Mouse (Mus musculus) heart, adult 2 months (tissue): ENCODE results near the gene Tcf19. TPM values are rescaled to one million over a fixed set of nuclear protein-coding genes. Genes with fewer than 3 reads are reported as not detected.

Experiments used
- DNase-seq, 2 experiments: peaks; one replicate each; pipeline ENCODE4 v3.0.0; 2021
- H3K27ac ChIP-seq: fragments of 200-600 bp; 2 replicates; pipeline ENCODE4 v1.8.1; 2022
- H3K27me3 ChIP-seq: fragments of 200-500 bp; 2 replicates; pipeline ENCODE4 v1.6.1; 2012; ENCODE audit warnings: mild to moderate bottlenecking, low read length, inconsistent platforms, mixed read lengths; ENCODE audit not compliant: control insufficient read depth, insufficient read depth
- H3K36me3 ChIP-seq: fragments of 200-500 bp; 2 replicates; pipeline ENCODE4 v1.6.1; 2012; ENCODE audit warnings: low read length, inconsistent platforms; ENCODE audit not compliant: control insufficient read depth, insufficient read depth
- H3K4me1 ChIP-seq: fragments of 200-500 bp; 2 replicates; pipeline ENCODE4 v1.6.1; 2011; ENCODE audit warnings: low read length; ENCODE audit not compliant: control insufficient read depth, insufficient read depth
- H3K4me3 ChIP-seq: fragments of 200-600 bp; 2 replicates; pipeline ENCODE4 v1.8.1; 2022
- H3K79me2 ChIP-seq: fragments of 200-500 bp; replicated peaks from 2 replicates; pipeline ENCODE4 v1.6.1; 2012; ENCODE audit warnings: mild to moderate bottlenecking, inconsistent platforms, low read length, moderate library complexity, mixed read lengths; ENCODE audit not compliant: control insufficient read depth, insufficient read depth
- H3K9ac ChIP-seq: fragments of 200-500 bp; 2 replicates; pipeline ENCODE4 v1.6.1; 2012; ENCODE audit warnings: low read depth, mild to moderate bottlenecking, control low read depth, inconsistent platforms, low read length, mixed read lengths
- CTCF ChIP-seq: fragments of 200-600 bp; IDR thresholded peaks from 2 replicates; pipeline ENCODE4 v1.8.1; 2022; ENCODE audit warnings: antibody characterized with exemption, mild to moderate bottlenecking, moderate library complexity
- EP300 ChIP-seq: fragments of 200-500 bp; IDR thresholded peaks from 2 replicates; pipeline ENCODE4 v1.6.1; 2011; ENCODE audit warnings: low read depth, low read length, control low read depth; ENCODE audit not compliant: insufficient read depth
- POLR2A ChIP-seq: fragments of 200-500 bp; IDR thresholded peaks from 2 replicates; pipeline ENCODE4 v1.6.1; 2011; ENCODE audit warnings: mild to moderate bottlenecking, low read depth, low read length, control low read depth; ENCODE audit not compliant: insufficient read depth
- WGBS: fragments of 180-500 bp; shearing (Covaris S2); methylation state at CpG from one replicate; pipeline ENCODE4 v1.1.7; 2018; 5-methylcytosine and 5-hydroxymethylcytosine counted together
- intact Hi-C: fragments of 180-260 bp; cut with DNase I; formaldehyde crosslinking; loops from one replicate; pipeline ENCODE4 v1.15.1; 2025
- polyA plus RNA-seq: library from polyadenylated mRNA; depleted of rRNA; stranded (reverse); fragments of >200 nt; gene quantifications from 2 replicates; pipeline ENCODE4 v1.2.3, GENCODE M21; 2012
- total RNA-seq, 2 experiments: library from RNA; stranded (reverse); gene quantifications; 2 replicates each; pipeline ENCODE4 v1.2.3; 2021

Gene Tcf19
- total and polyA plus RNA-seq, 3 experiments, result 2.0 to 3.0 (median 2.4) TPM

GRCm38 (mm10) chr17:35503849-35504248 is 12.8 kb downstream of the Tcf19 start:
- TF ChIP-seq POLR2A, result no peak
- no peak for TF ChIP-seq CTCF
- TF ChIP-seq EP300, result no peak
- intact Hi-C loops, result no loop called here
- 35% methylated on average over 5 of the region's 5 CpGs for WGBS
- no peaks in the 10 kb centered on the region for H3K4me1 ChIP-seq
- no peak overlapping the region for H3K4me3 ChIP-seq
- H3K36me3 ChIP-seq, result no peaks in the 10 kb centered on the region
- H3K9ac ChIP-seq, result no peak overlapping the region
- DNase-seq, result no peak
- no peaks in the 10 kb centered on the region for H3K79me2 ChIP-seq
- no peaks in the 10 kb centered on the region for H3K27me3 ChIP-seq
- no peak overlapping the region for H3K27ac ChIP-seq

GRCm38 (mm10) chr17:35502762-35503161 is 13.9 kb downstream of the Tcf19 start:
- WGBS, result 66% methylated on average over 5 of the region's 5 CpGs
- no peaks in the 10 kb centered on the region for H3K4me1 ChIP-seq
- H3K27me3 ChIP-seq, result no peaks in the 10 kb centered on the region
- no peak for TF ChIP-seq POLR2A
- no peak for TF ChIP-seq CTCF
- TF ChIP-seq EP300, result no peak
- no peak overlapping the region for H3K9ac ChIP-seq
- no peak for DNase-seq
- intact Hi-C loops, result no loop called here
- H3K79me2 ChIP-seq, result no peaks in the 10 kb centered on the region
- no peak overlapping the region for H3K4me3 ChIP-seq
- H3K36me3 ChIP-seq, result no peaks in the 10 kb centered on the region
- H3K27ac ChIP-seq, result no peak overlapping the region

- Histone ChIP-seq H3K4me1 (no peaks in the 10 kb centered on the region), H3K36me3 (no peaks in the 10 kb centered on the region), H3K79me2 (no peaks in the 10 kb centered on the region), H3K27ac (no peak overlapping the region), H3K9ac (no peak overlapping the region), H3K27me3 (no peaks in the 10 kb centered on the region), H3K4me3 (no peak overlapping the region)
- TF ChIP-seq CTCF, result no peak
- 17% methylated on average over 6 of the region's 6 CpGs for WGBS
- intact Hi-C loops, result no loop called here
- no peak for DNase-seq
Observed at GRCm38 (mm10) chr17:35502226-35502625, 14.4 kb downstream of the Tcf19 start.

GRCm38 (mm10) chr17:35497124-35497523 is 19.5 kb downstream of the Tcf19 start:
- no peaks in the 10 kb centered on the region for H3K27me3 ChIP-seq
- H3K4me1 ChIP-seq, result no peaks in the 10 kb centered on the region
- TF ChIP-seq CTCF (no peak), POLR2A (no peak), EP300 (no peak)
- H3K36me3 ChIP-seq, result no peaks in the 10 kb centered on the region
- DNase-seq, result no peak
- 92% methylated on average over 7 of the region's 7 CpGs for WGBS
- no peak overlapping the region for H3K9ac ChIP-seq
- H3K4me3 ChIP-seq, result no peak overlapping the region
- intact Hi-C loops, result no loop called here
- no peak overlapping the region for H3K27ac ChIP-seq
- no peaks in the 10 kb centered on the region for H3K79me2 ChIP-seq

GRCm38 (mm10) chr17:35490320-35490719 is 26.3 kb downstream of the Tcf19 start:
- intact Hi-C loops, result no loop called here
- TF ChIP-seq POLR2A, result no peak
- no peak for TF ChIP-seq CTCF
- no peak for TF ChIP-seq EP300
- Histone ChIP-seq H3K79me2 (no peaks in the 10 kb centered on the region), H3K4me1 (no peaks in the 10 kb centered on the region), H3K36me3 (no peaks in the 10 kb centered on the region), H3K27ac (no peak overlapping the region), H3K4me3 (no peak overlapping the region), H3K27me3 (no peaks in the 10 kb centered on the region), H3K9ac (no peak overlapping the region)
- 79% methylated on average over 5 of the region's 5 CpGs for WGBS
- no peak for DNase-seq

- Histone ChIP-seq H3K9ac (no peak overlapping the region), H3K27me3 (no peaks in the 10 kb centered on the region), H3K27ac (no peak overlapping the region), H3K79me2 (no peaks in the 10 kb centered on the region), H3K4me3 (no peak overlapping the region), H3K4me1 (no peaks in the 10 kb centered on the region), H3K36me3 (no peaks in the 10 kb centered on the region)
- no peak for DNase-seq
- TF ChIP-seq EP300 (no peak), POLR2A (no peak), CTCF (no peak)
- intact Hi-C loops, result no loop called here
- WGBS, result 93% methylated on average over 2 of the region's 2 CpGs
Observed at GRCm38 (mm10) chr17:35488041-35488440, 28.6 kb downstream of the Tcf19 start.
